Mouse (Mus musculus) embryonic stem cell, embryonic (primary cell): Measurements from ENCODE around the gene Tfr2.

Experiments
- CTCF ChIA-PET, 4 experiments: fragments of 300-600 bp in 2 of 4; fragments of 350-600 bp in 2 of 4; sonication (Branson Sonifier 250); formaldehyde crosslinking; loops; one replicate each; lab custom pipeline; 2022; ENCODE audit warnings: inconsistent platforms in 2 of 4; lab: Charles Lee
- POLR2A ChIA-PET, 4 experiments: fragments of 300-600 bp in 2 of 4; fragments of 350-600 bp in 2 of 4; sonication (Branson Sonifier 250); formaldehyde crosslinking; loops; one replicate each; lab custom pipeline; 2022; ENCODE audit warnings: antibody characterized with exemption in 4 of 4, inconsistent platforms in 1 of 4; lab: Charles Lee

Tfr2 gene

GRCm38 (mm10) chr5:137595921-137596320 lies 26.3 kb downstream of the Tfr2 start:
- ChIA-PET POLR2A (interaction anchor here in 3 of 4 experiments (0.5 to 1.7 kb wide), 12 partner anchors 9 to 190 kb away, joined by 3 to 8 read pairs (median 4); partner anchors contain the start of gene Pop7 (in 1 of the 3)), CTCF (interaction anchor here in 3 of 4 experiments (0.5 to 1.9 kb wide), 7 partner anchors 8 to 783 kb away, joined by 3 to 17 read pairs (median 3); partner anchors contain the start of genes Gigyf1 (in 1 of the 3) and Sap25 (in 1 of the 3))

- POLR2A ChIA-PET: interaction anchor here in 3 of 4 experiments (0.9 to 2.2 kb wide), 15 partner anchors 10 to 189 kb away, joined by 3 to 11 read pairs (median 4); partner anchors contain the start of genes Fbxo24 (in 1 of the 3), Gm20605 (in 1 of the 3), Lrch4 (in 1 of the 3) and Pop7 (in 1 of the 3)
- CTCF ChIA-PET: interaction anchor here in 3 of 4 experiments (0.6 to 1.9 kb wide), 5 partner anchors 11 to 784 kb away, joined by 3 to 6 read pairs (median 3); partner anchors contain the start of genes Gigyf1 (in 1 of the 3) and Sap25 (in 1 of the 3)
Measured at GRCm38 (mm10) chr5:137596601-137597261, 27.1 kb downstream of the Tfr2 start.

GRCm38 (mm10) chr5:137597625-137598024 lies 28.0 kb downstream of the Tfr2 start:
- ChIA-PET POLR2A (interaction anchor here (0.7 to 2.2 kb wide), 15 partner anchors 11 to 215 kb away, joined by 3 to 11 read pairs (median 3); partner anchors contain the start of genes Fbxo24 (in 2 of the 4), Lrch4 (in 2 of the 4), Gm20605 (in 1 of the 4) and Pop7 (in 1 of the 4)), CTCF (interaction anchor here in 1 of 4 experiments (1.9 kb wide), 1 partner anchor 23 kb away, joined by 6 read pairs; no protein-coding TSS in a partner anchor)

DNA sequence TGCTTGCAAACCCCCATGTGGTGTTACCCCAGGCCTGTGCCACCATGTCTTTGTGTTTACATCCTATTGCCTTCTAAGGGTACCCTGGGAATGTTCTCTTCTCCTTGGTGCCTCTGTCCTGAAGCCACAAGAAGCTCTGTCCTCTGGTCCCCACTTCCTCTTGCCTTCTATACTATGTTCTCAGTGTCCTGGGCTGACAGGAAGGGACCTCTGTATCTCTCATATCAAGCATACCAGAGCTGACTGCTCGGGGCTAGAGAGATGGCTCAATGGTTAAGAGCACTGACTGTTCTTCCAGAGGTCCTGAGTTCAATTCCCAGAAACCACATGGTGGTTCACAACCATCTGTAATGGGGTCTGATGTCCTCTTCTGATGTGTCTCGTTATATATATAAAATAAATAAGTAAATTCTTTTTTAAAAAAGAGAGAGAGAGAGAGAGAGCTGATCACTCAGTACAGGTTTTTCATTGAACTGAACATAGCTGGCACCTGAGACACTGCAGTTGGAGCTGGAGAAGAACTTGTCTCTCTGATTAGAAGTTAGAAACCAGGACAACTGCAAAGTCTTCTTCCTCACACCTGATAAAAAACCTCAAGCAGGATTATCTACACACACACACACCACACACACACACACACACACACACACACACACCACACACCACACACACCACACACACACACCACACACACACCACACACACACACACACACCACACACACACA lies 28.6 kb downstream of the Tfr2 start:
- ChIA-PET CTCF (interaction anchor here in 1 of 4 experiments (0.6 kb wide), 1 partner anchor 68 kb away, joined by 5 read pairs; no protein-coding TSS in a partner anchor), POLR2A (interaction anchor here (0.7 to 2.2 kb wide), 12 partner anchors 10 to 216 kb away, joined by 3 to 11 read pairs (median 3); partner anchors contain the start of genes Fbxo24 (in 2 of the 4), Lrch4 (in 2 of the 4), Gm20605 (in 1 of the 4) and Pop7 (in 1 of the 4))

GRCm38 (mm10) chr5:137599600-137599999 lies 30.0 kb downstream of the Tfr2 start:
- CTCF ChIA-PET: interaction anchor here (0.6 to 1.5 kb wide), 7 partner anchors 9 to 97 kb away, joined by 3 to 7 read pairs (median 4); partner anchors contain the start of gene Pop7 (in 1 of the 4)
- POLR2A ChIA-PET: interaction anchor here (0.7 to 3.0 kb wide), 29 partner anchors 9 to 554 kb away, joined by 3 to 40 read pairs (median 4); partner anchors contain the start of genes Pcolce (in 3 of the 4), Ap1s1 (in 1 of the 4), Fbxo24 (in 1 of the 4) and Gm20605 (in 1 of the 4)

- ChIA-PET CTCF (interaction anchor here (0.5 to 1.5 kb wide), 15 partner anchors 10 to 373 kb away, joined by 3 to 7 read pairs (median 3); partner anchors contain the start of genes Fbxo24 (in 1 of the 4), Lrch4 (in 1 of the 4) and Pop7 (in 1 of the 4)), POLR2A (interaction anchor here (0.7 to 3.0 kb wide), 49 partner anchors 8 to 555 kb away, joined by 3 to 40 read pairs (median 4); partner anchors contain the start of genes Pcolce (in 3 of the 4), Gm20605 (in 2 of the 4), Pop7 (in 2 of the 4) and Ap1s1 (in 1 of the 4))
Measured at GRCm38 (mm10) chr5:137600281-137600618, 30.6 kb downstream of the Tfr2 start.

DNA sequence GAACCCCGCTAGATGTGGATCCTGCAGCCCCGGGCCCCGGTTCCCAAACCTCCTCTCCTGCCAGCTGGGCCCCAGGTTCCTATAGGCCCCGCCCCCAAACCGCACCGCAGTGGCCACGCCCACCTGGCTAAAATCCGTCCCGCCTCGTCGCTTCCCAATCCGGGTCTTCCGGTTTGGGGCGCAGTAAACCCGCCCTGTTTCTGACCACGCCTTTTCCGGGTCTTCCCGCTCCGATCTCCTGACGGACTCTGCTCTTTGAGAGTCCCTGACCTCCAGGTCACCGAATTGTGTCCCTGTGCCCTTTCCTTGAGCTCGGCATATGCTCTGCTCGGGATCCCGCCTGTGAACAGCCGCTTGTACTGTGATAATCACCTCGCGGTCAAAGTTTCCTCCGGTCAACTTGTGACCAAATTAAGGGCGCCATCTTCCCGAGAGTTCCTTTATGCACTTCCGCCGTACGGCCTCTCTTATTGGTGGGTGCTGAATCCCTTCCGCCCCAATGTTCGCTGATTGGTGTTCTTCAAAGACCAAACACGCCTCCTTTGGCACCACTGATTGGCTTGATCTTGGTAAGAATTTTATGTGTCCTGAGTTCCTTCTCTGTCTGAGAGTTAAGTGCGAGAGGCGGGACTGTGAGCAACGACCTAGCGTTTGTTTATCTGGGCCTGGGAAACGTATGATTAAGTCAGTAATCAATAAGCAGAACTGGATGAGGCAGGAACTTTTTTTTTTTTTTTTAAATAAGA lies 31.2 kb downstream of the Tfr2 start, which contains the start of gene Mospd3:
Gene Mospd3 (minus strand): TSS at position 440 of the 746 bp plus-strand sequence.
- ChIA-PET CTCF (interaction anchor here (0.5 to 1.5 kb wide), 13 partner anchors 10 to 373 kb away, joined by 3 to 8 read pairs (median 4); partner anchors contain the start of genes Fbxo24 (in 1 of the 4), Lrch4 (in 1 of the 4) and Pop7 (in 1 of the 4)), POLR2A (interaction anchor here (0.6 to 3.0 kb wide), 51 partner anchors 8 to 555 kb away, joined by 3 to 40 read pairs (median 4); partner anchors contain the start of genes Pcolce (in 3 of the 4), Fbxo24 (in 2 of the 4), Gm20605 (in 2 of the 4) and Pop7 (in 2 of the 4))

GRCm38 (mm10) chr5:137601365-137601729 lies 31.7 kb downstream of the Tfr2 start:
- ChIA-PET POLR2A (interaction anchor here in 3 of 4 experiments (0.6 to 3.0 kb wide), 12 partner anchors 9 to 489 kb away, joined by 3 to 40 read pairs (median 4); partner anchors contain the start of genes Fbxo24 (in 2 of the 3), Gm20605 (in 1 of the 3), Lrch4 (in 1 of the 3) and Pcolce (in 1 of the 3)), CTCF (interaction anchor here in 1 of 4 experiments (0.8 kb wide), 1 partner anchor 34 kb away, joined by 4 read pairs; no protein-coding TSS in a partner anchor)

DNA sequence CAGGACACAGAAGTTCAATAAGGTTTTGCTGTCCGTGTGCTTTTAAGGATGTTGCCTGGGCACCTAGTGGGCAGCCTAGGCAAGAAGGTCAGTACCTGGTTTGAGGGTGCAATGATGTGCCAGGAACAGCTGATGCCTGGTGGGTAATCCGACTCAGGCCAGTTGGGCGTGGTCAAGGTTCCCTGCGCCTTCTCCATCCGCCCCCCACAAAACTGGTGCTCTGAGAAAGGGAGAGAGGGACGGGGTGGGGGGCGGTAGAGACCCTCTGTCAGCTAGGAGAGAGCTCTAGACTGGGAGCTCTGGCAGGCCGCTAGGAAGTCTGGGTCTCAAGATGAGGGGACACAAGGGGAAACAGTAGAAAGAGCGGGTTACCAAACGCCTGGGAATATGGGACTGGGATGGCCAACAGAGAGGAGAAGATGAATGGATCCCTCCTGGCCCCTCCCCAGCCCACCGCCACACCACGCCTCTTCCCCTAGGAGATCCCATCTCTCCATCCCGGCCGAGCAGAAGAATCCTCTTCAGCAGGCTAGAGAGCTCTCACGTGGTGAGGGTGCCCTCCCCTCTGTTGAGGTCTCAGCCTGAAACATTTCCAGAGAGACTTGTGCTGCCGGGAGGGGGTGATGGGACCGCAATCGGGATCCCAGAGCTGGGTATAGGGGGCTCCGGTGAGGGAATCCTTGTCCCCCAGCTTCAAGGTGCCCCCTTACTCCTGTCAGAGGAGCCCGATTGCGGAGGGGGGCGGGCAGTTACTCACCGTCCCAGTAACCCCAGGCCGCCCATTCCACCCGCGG lies 38.4 kb downstream of the Tfr2 start:
- POLR2A ChIA-PET: interaction anchor here (0.5 to 3.3 kb wide), 23 partner anchors 8 to 552 kb away, joined by 3 to 20 read pairs (median 5); partner anchors contain the start of genes Fbxo24 (in 1 of the 4), Gm20605 (in 1 of the 4), Irs3 (in 1 of the 4) and Lrch4 (in 1 of the 4)

DNA sequence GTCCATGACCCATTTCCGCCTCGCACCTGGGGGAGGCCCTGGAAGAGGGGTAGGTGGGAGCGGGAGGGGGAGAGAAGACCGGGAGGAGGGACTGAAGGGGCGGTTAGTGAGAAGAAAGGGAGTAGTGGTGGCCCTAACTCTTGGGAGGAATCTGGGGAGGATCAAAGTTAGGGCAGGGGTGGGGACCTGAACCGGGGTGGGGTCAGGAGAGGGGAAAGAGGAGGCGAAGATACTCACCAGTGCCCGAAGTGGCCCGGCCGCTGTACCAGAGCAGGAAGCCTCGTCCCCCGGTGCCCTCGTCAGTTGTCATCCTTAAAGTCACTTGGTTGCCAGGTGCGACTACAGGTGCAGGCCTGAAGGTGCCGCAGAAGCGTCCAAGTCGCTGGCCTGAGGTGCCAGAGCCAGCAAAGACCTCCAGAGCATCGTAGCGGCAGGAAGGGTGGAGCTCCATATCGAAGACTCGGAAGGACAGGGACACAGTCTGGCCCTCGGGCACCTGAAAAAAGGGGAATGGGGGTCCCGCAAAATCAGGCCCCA lies 39.1 kb downstream of the Tfr2 start:
- POLR2A ChIA-PET: interaction anchor here (0.5 to 3.3 kb wide), 26 partner anchors 8 to 177 kb away, joined by 3 to 20 read pairs (median 4); partner anchors contain the start of genes Sap25 (in 2 of the 4), Fbxo24 (in 1 of the 4), Gm20605 (in 1 of the 4) and Irs3 (in 1 of the 4)
- CTCF ChIA-PET: interaction anchor here in 2 of 4 experiments (0.9 to 1.3 kb wide), 4 partner anchors 22 to 48 kb away, joined by 3 to 4 read pairs (median 3); partner anchors contain the start of genes Sap25 (in 1 of the 2) and Tfr2 (in 1 of the 2)

More for the DNA sequence above, 38.4 kb downstream of the Tfr2 start:
- CTCF ChIA-PET: interaction anchor here in 2 of 4 experiments (0.6 to 1.3 kb wide), 3 partner anchors 22 to 49 kb away, joined by 3 read pairs; partner anchors contain the start of gene Tfr2 (in 1 of the 2)

- ChIA-PET POLR2A (interaction anchor here (0.6 to 3.3 kb wide), 25 partner anchors 9 to 315 kb away, joined by 3 to 20 read pairs (median 4); partner anchors contain the start of genes Sap25 (in 2 of the 4), Fbxo24 (in 1 of the 4), Gm20605 (in 1 of the 4) and Lrch4 (in 1 of the 4)), CTCF (interaction anchor here in 3 of 4 experiments (0.6 to 1.3 kb wide), 5 partner anchors 23 to 321 kb away, joined by 3 to 6 read pairs (median 3); partner anchors contain the start of gene Sap25 (in 1 of the 3))
Measured at GRCm38 (mm10) chr5:137609292-137609691, 39.7 kb downstream of the Tfr2 start.

DNA sequence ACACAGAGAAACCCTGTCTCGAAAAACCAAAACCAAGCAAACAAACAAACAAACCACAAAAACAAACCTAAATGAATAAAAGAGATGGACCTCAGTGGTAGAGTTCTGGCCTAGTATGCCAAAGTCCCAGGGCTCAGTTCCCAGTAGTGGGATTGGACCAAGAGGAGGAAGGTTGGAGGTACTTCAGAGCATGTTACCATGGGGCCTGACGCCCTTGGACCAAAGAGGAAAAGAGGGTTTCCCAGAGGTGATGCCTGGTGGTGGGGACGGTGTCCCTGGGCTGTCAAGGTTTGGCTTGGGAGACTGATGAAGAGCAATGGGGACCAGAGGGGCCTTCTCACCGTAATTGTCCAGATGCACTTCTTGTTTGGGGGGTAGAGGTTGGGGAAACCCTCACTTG lies 40.4 kb downstream of the Tfr2 start:
- CTCF ChIA-PET: interaction anchor here in 1 of 4 experiments (1.6 kb wide), 2 partner anchors 31 to 108 kb away, joined by 7 to 9 read pairs; partner anchors contain the start of genes Pop7 and Sap25

GRCm38 (mm10) chr5:137610548-137611244 lies 41.1 kb downstream of the Tfr2 start:
- POLR2A ChIA-PET: interaction anchor here in 3 of 4 experiments (0.6 to 6.4 kb wide), 19 partner anchors 8 to 560 kb away, joined by 3 to 126 read pairs (median 4); partner anchors contain the start of genes Pop7 (in 3 of the 3), Fbxo24 (in 2 of the 3), Gm20605 (in 2 of the 3) and Lrch4 (in 2 of the 3)
- CTCF ChIA-PET: interaction anchor here (0.6 to 1.8 kb wide), 8 partner anchors 10 to 142 kb away, joined by 3 to 9 read pairs (median 4); partner anchors contain the start of genes Sap25 (in 2 of the 4) and Pop7 (in 1 of the 4)

More for the DNA sequence above, 40.4 kb downstream of the Tfr2 start:
- POLR2A ChIA-PET: interaction anchor here in 2 of 4 experiments (0.9 to 6.4 kb wide), 11 partner anchors 9 to 108 kb away, joined by 3 to 126 read pairs (median 10); partner anchors contain the start of genes Fbxo24 (in 2 of the 2), Gm20605 (in 2 of the 2), Lrch4 (in 2 of the 2) and Mospd3 (in 1 of the 2)
